Mouse (Mus musculus): Measurements from ENCODE around the gene Crhbp.

The Crhbp gene

DNA sequence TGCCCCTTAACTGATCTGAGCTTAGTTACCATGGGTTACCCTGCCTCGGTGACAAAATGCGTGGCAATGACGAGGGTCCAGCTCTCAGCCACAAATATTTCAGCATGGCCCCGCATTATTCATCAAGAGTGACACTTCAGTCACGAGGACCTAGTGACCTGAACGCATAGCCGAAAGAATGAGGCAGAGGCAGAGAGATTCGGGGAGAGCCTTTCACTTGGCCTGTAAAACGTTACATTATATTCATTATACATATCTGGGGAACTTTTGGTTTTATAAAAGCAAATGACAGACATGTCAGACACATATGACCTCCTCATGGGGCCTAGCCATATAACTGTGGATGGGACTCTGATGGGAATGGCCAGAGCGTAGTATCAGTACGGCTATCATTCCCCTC, at the start of gene Crhbp:
Crhbp (minus strand) TSS at position 101 of the 400 bp plus-strand sequence.
- in situ Hi-C loops (cut with MboI, MseI), result no loop called here

DNA sequence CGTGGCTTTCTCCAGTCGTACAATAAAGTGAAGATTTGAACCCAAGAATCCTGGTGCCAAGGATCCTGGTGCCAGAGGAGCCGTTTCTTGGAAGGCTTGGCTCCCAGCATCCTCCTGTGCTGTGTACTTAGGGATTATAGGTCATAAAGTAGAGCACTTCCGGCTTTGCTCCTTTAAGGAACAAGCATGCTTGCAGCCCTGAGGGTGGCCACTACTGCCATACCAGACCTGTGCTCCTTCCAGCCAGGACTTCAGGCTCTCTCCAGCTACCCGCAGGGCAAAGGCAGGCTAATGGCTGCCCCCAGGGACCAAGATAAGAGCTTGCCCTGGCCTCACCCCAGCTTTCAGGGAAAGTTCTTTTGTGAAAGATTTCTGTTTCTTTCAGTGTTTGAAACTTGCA, 48.6 kb upstream of the Crhbp start:
- in situ Hi-C loops (cut with MboI, MseI), result no loop called here

DNA sequence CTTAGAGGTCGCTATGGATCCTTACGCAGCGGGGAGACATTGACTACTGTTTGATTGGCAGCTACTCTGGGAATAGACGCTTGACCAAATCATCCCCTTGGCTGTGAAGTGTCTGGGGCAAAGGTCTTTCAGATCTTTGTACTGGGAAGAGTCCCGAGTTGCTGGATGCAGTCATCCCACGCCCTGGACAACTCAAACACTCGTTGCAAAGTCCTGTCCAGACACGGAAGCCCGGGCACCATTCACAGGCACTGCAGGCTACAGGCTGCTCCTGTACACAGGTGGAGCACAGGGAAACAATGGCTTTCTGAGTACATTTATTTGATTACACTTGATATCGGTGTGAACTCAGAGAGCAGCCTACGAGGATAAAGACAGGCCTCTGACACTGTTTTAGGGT, 46.6 kb upstream of the Crhbp start:
- in situ Hi-C loops (cut with MboI, MseI), result no loop called here

DNA sequence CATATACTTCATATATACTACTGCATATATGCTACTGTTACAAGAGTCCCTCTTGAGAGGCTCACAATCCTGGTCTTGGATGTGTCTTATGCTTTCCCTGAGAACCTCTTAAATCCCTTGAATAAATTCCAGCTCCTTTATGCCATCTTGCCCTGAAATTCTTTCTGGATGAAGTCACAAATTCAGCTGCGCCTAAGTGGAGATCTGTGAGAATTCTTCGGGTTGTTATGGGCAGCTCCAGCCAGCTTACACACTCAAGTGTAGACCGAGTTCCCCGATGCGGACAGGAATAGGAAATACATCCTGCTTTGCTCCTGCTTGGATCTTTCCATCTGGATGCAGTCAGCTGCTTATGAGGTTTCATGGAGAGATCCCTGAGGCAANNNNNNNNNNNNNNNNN, 39.9 kb upstream of the Crhbp start:
- in situ Hi-C loops (cut with MboI, MseI), result no loop called here

DNA sequence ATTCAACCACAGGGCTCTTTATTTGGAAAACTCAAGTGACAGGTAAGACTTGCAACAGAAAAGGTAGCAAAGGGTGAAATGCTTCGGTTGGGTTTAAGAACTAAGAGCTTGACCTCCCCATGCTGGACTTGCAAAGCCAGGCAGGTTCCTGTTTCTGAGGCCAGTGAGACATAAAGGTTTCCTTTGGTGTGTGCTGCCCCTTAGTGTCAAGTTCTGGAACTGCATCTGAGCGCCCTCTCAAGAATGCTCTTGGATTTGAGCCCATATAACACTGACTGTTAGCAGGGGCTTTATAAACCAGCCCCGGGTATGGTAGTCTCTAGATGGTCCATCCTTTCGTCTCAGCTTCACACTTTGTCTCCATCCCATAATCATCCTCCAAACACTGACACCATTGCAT, 36.7 kb upstream of the Crhbp start:
- in situ Hi-C loops (cut with MboI, MseI), result no loop called here

DNA sequence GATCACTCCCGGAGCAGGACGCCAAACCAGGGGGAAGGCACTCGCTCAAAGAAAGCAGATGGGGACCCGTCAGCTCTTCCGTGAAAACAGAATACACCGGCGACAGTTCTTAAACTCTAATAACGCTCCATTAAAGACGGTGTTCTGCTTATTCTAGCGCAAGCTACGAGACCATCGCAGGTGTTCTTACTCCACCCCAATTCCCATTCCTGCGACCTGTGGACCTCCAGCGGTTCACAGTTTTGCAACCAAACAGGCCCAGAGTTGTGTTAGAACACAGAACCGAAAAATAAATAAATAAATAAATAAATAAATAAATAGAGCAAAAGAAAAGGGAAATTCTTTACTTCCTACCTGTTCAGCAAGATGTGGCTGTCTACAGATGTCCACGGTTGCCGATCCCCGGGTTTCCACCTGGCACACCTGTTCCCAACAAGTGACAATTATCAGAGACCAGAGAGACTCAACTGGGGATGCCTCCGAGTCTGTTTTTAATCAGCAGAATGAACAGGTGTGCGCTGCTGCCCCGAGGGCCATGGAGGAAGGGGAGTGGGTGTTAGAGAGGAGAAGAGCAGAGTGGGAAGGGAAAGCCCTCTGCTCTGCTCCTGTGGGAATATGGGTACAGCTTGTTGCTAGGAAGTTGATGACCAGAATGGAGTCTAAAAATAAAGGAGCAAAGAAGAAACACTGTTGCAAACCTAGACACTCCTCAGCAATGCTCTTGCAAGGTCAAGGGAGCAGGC, 34.1 kb upstream of the Crhbp start, which contains the start of gene S100z:
S100z (minus strand) TSS at position 51 of the 743 bp plus-strand sequence.
- in situ Hi-C loops (cut with MboI, MseI), result no loop called here

DNA sequence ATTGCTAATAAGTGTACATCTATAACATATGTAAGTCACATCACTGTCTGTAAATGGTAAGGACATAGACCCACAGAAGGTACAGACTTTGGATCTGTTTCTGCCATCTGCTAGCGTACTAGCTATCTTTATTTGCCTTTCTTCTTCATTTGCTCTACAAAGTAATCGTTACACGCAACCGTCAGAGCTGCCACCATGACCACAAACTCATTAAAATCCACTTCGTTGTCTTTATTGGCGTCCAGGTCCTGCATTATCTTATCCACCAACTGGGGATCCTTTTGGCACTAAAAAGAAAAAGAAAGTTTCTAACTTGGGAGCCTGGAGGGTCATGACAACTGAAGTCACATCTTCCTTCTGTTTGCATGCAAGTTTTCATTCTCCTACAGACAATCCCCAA, 32.4 kb upstream of the Crhbp start:
- in situ Hi-C loops (cut with MboI, MseI), result no loop called here

DNA sequence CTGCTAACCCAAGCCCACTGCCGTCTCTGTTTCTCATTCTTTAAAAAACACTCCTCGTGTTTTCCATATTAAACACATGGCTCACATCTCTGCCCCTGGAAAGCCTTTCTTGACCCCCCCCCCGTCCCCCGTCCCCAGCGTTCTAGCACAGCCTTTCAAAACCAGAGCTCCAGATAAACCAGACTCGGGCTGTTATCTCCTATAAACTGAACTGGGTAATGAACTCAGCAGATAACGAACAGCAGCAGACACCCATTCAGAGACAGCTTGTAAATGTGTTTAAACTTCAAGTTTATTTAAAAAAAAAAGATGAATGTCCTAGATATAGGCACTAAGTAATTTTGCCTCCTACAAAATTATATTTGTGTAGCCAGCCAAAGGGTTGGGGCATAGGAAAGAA, 30.4 kb upstream of the Crhbp start:
- in situ Hi-C loops (cut with MboI, MseI), result no loop called here

DNA sequence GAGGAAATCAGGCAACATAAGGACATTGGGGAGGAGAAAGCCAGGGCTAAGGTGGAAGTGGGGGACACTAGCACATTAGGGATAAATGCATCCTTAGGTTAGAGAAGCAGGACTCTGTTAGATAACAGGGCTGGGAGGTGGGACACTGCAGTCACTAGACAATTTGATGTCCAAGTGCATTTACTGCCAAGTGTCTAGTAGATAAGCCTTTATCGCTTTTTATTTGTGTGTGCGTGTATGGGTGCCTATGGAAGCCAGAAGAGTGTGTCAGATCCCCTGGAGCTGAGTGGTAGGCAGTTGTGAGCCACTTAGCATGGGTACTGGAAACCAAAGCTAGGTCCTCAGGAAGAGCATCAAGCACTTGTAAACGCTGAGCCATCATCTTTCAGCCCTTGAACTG, 29.6 kb upstream of the Crhbp start:
- in situ Hi-C loops (cut with MboI, MseI), result loop anchor here (5.0 kb wide), 1 partner anchor 82 kb away; no protein-coding TSS in a partner anchor

DNA sequence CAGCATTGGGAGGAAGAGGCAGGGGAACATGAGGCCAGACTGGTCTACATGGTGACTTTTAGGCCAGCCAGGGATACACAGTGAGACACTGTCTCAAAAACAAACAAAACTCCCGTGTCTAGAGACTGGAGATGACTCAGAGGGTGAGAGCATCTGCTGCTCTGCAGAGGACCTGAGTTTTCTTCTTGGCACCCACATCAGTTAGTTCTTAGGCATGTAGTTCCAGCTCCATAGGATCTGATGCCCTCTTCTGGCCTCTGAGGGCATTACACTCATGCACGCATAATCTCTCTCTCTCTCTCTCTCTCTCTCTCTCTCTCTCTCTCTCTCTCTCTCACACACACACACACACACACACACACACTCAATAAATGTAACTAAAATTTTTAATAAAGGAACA, 26.2 kb upstream of the Crhbp start:
- in situ Hi-C loops (cut with MboI, MseI), result loop anchor here (5.0 kb wide), 1 partner anchor 79 kb away; no protein-coding TSS in a partner anchor

DNA sequence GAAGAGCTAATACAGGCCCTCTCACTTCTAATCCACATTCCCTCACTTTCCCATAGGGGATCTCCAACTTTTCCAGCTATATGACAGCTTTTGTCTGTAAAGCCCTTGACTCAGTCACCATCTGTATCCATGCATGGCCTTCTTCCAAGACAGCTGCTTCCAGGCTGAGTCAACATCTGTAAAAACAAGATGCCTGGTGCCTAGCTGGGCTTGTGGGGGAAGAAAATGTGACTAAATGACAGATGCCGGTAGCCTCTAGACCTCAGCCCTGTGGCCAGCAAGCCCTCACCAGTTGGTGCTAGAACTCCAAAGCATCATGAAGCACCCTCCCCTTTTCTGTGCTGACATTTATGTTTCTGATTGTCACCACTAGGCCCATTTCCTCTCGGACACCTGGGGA, 6.8 kb upstream of the Crhbp start:
- in situ Hi-C loops (cut with MboI, MseI), result no loop called here

DNA sequence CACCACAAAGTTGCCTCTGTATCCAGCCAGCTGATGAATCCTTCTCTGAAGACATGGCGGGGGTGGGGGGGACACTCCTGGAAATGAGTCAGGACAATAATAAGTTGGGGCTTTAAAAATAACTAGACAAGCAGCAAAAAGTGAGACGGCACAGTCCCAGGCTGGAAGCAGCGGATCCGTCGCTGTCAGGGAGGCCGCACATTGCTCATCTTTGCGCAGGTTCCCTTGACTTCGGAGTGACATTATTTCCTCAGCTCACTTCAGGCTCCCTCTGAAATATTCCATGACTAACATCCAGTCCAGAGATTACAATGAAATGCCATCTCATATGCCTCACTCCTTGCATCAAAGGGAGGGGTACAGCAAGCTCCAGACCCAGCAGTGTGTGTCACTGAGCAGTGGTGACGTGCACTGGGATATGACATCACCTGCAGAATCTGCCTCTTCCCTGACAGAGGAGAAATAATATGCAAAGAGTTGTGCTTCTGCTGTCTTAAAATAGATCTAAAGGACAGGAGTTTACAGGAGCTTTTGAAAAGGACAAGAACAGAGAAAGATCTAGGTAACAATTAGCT, 6.0 kb upstream of the Crhbp start:
- in situ Hi-C loops (cut with MboI, MseI), result no loop called here

DNA sequence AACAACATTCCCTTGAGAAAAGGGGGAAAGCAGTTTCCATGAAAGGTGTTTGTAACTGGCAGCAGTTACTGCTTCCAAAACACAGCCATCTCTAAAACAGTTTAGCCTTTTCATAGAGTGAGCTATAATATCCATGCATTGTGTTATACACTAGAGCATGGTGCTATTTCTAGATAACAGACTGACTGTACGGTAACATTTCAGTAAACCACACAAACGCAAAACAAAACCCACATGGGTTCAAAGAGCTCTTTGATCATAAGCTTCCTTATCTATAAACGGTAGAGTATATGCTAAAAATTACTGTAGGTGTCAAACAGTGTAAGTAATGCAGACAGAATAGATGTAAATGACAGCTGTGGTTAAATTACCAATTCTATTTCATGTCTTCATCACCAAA, 5.0 kb upstream of the Crhbp start:
- in situ Hi-C loops (cut with MboI, MseI), result no loop called here

DNA sequence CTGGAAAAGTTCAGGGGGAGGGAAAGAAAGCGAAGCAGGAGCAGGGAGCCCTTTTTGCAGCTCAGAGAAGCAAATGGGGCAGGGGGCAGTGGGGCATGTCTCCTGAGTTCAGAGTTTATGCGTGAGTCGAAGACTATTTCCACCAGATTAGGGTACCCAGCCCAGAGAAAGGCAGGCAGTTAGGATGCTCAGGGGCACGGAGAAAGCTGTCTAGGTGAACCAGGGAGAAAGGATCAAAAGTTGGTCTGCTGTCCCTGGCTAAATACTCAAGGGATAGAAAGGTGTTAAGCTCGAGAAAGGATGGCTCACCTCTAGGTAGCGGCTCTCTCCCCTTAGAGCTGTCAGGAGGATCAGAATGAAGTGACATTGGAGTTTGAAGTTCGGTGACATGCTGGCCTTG, 433 bp downstream of the Crhbp start:
- in situ Hi-C loops (cut with MboI, MseI), result no loop called here

DNA sequence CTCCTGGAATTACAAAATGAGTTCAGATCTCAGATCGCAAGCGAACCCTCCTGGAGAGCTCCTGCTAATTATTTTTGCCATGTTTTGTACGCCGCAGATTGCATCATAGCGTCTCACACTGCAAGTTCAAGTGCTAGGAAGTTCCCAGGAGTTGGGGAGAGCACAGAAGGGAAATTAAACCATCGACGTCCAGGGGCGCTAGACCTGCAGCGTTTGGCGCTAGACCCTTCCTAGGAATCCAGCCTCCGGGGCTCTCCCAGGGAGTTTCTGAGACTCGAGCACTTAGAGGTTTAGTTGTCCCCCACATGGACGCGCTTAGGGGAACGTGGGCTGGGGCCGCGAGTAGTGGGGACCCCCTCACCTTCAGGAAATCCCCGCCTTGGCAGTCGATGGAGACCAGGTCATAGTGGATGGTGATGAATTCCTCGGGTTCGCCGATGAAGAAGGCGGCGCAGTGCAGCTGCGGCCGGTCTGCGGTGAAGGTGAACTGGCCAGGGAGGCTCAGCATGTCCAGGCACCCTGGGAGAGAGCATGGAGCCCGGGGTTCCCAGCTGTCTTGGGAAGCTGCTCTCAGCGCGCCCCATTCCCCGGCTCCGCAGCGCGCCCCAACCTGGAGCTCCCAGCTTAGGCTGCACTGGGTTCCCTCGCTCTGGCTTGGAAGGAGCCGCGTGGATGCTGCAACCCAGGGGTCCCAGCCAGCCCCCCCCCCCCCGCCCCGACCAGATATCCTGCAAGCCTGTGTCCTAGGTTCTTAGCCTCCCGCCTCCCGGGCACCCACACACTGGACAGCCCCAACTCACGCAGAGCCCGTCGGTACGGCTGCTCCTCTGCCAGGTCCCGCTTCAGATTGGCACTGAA, 1.1 kb downstream of the Crhbp start:
- in situ Hi-C loops (cut with MboI, MseI), result no loop called here

DNA sequence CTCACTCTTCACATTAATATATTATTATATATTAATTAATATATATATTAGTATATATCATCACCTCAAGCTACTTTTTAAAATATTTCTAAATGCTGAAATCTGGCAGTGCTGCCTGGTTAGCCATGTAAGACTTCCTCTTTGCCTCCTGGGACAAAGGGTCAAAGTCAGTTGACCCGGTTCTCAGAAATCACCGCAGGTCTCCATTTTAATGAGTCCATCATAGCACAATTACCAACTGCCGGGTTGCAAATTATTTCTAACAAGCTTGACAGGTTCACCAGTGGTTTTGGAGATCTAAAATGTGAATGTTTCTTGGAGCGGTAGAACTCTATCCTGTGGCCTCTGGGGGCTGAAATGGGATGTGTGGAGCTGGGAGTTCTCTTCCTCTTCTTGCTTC, 1.8 kb downstream of the Crhbp start:
- in situ Hi-C loops (cut with MboI, MseI), result no loop called here

DNA sequence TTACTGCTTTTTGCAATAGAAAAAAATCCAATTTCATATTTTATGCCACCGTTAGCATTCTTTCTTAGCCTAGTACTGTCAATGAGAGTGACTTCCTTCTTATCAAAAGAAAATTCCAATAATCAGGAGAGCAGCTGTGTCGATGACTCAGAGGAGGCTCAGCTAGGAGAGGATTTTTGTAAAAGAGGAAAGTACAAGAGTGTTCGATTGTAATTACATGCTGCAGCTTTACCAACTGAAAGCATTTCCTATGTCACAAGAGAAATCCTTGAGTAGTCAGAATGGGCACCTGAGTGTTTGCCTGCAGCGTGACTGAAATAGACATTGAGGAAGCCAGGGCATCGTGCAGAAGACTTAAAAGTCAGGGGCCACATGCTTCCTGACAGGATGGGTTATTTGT, 5.2 kb downstream of the Crhbp start:
- in situ Hi-C loops (cut with MboI, MseI), result no loop called here

DNA sequence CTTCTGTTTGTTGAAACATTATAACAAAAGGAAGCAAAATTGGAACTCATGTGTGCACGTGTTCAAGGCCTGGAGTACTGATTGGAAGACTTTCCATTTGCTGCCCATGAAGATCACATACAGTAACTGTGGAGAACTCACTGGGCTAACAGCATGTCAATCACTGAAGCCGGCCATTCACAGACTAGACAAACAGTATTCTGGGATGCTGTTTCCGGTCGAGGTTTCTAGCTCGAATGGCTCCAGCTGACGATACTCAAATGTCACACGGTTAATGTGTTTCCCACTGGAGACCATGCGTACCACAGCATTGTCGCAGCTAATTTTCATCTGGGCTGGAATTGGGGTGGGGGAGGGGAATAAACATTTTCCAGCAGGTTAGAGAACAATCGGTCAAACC, 13.0 kb downstream of the Crhbp start:
- in situ Hi-C loops (cut with MboI, MseI), result no loop called here

DNA sequence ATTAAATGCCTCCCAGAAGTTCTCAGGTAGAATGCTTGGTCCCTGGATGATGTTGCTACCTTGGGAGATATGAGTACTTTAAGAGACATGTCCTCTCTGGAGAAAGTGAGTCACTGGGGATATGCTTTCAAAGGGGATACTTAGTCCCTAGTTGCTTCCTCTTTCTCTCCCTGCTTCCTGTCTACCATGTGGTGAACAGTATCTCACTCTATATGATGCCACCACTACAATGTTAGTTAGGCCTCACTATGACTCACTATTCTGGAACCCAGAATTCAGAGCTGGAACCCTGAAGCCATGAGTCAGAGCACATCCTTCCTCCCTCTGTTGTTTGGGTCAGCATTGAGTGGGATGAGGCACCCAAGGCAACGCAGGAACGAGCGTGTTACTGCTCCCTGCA, 17.2 kb downstream of the Crhbp start:
- in situ Hi-C loops (cut with MboI, MseI), result no loop called here

DNA sequence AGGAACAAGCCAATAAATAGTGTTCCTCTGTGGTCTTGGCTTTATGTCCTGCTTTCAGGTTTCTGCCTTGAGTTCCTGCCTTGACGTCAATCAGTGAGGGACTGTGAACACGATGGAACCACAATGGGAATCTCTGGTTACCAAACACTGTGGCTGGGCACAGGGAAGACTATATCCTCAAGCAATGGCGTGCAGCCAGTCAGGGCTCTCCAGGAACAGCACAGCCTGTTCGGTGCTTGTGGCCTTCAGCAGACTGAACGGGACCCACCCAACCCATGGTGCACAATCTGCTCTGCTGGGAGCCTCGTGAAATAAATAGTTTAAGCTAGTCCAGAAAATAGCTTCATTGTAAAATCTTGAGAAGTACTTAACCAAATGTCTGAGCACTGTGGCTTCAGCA, 18.3 kb downstream of the Crhbp start:
- in situ Hi-C loops (cut with MboI, MseI), result no loop called here

DNA sequence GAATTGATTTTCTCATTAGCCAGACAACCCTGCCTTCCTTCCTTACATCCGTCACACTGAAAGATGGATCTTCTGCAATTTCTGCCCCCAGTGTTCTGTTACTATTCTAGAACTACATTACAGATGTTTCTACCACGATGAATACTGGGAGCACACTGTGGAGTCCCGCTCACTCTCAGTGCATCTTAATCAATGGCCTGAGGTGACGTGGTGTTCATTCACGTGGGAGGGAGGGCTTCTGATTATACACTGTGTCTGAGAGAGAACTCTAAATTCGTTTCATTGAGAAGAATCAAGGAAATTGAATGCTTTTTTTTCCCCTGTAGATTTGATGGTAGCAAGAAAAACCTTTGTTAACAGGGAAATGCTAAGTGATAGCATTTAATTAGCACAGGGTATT, 19.2 kb downstream of the Crhbp start:
- in situ Hi-C loops (cut with MboI, MseI), result no loop called here

DNA sequence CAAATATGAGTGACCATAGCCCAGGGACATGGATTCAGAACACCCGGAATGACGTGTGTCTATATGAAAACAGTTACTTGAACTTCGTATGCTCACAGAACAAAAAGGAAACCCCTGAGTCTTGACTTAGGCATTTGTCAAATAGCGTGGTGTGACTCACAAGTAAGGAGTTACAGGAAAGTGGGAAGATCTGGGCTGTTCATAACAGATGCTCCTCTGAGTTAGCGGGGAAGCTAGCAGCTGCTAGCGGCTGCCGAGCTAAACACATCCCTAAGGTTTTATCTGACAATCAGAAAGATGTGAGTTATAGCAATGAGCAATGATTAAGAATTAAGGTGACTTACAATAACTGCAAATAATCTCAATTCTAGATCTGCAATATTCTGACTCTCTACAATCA, 19.8 kb downstream of the Crhbp start:
- in situ Hi-C loops (cut with MboI, MseI), result no loop called here

All from regulatory T cell (primary cell).